Comparison of ENCODE assay signal across 17 mouse cellular contexts in the genomic region with DNA sequence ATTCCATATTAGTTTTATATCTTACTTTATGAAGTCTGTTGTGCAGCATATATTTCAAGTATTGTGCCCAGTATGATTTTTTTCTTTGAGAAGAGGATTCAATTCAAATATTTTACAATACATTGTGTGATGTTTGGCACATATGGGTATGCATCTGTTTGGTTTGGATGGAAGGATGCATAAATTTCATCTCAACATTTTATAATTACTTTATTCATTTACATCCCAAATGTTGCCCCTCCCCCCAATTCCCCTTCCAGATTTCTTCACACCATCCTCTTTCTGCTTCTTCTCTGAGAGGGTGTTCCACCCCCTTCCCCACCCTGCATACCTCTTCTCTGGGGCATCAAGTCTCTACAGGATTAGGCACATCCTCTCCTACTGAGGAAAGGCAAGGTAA.
"Had no signal": no experiment of that assay in that cellular context is flagged by ENCODE, and none has a peak within 500 bp of the region (broad histone marks: within the 10 kb centered on the region; RNA-seq: fewer than 3 reads in every experiment).

No protein-coding gene starts in this region.

- H3K27me3 ChIP-seq: lung, embryonic 15.5 days; megakaryocyte, embryonic 14.5 days; midbrain, embryonic 13.5 days; midbrain, embryonic 15.5 days; neural tube, embryonic 12.5 days; stomach, embryonic 15.5 days had no signal

- H3K9ac ChIP-seq: lung, embryonic 15.5 days; midbrain, embryonic 13.5 days; midbrain, embryonic 15.5 days; neural tube, embryonic 12.5 days; stomach, embryonic 15.5 days had no signal

- H3K36me3 ChIP-seq: lung, embryonic 15.5 days; midbrain, embryonic 13.5 days; midbrain, embryonic 15.5 days; neural tube, embryonic 12.5 days; stomach, embryonic 15.5 days had no signal

- DNase-seq: lung, adult 2 months; lung, postnatal 14 days; lung, postnatal 36 days; right cerebral cortex, postnatal 14 days; thymus, adult 2 months; thymus, postnatal 25 days; thymus, postnatal 4 days had no signal

- ATAC-seq: lung, postnatal 0 days; midbrain, embryonic 13.5 days; midbrain, embryonic 15.5 days had no signal

- H3K4me1 ChIP-seq: lung, embryonic 15.5 days; megakaryocyte, embryonic 14.5 days; midbrain, embryonic 13.5 days; midbrain, embryonic 15.5 days; neural tube, embryonic 12.5 days; stomach, embryonic 15.5 days had no signal

- H3K4me2 ChIP-seq: lung, embryonic 15.5 days; midbrain, embryonic 11.5 days; midbrain, embryonic 13.5 days; midbrain, embryonic 15.5 days; neural tube, embryonic 12.5 days; stomach, embryonic 15.5 days had no signal

- H3K9me3 ChIP-seq: lung, embryonic 15.5 days; megakaryocyte, embryonic 14.5 days; midbrain, embryonic 13.5 days; midbrain, embryonic 15.5 days; neural tube, embryonic 12.5 days; stomach, embryonic 15.5 days had no signal

- H3K27ac ChIP-seq: lung, embryonic 15.5 days; macrophage; midbrain, embryonic 13.5 days; midbrain, embryonic 15.5 days; neural tube, embryonic 12.5 days; stomach, embryonic 15.5 days; stomach, postnatal 0 days had no signal

- H3K4me3 ChIP-seq: lung, embryonic 15.5 days; megakaryocyte, embryonic 14.5 days; midbrain, embryonic 13.5 days; midbrain, embryonic 15.5 days; neural tube, embryonic 12.5 days; stomach, embryonic 15.5 days had no signal
